Mouse (Mus musculus) right cerebral cortex, postnatal 14 days (tissue): Measurements from ENCODE around the gene Mast3.
A peak's percentile ranks its signal among the peaks of the same experiment; 100 is the strongest.
"Not testable (repeated sequence)": the region's sequence is repeated elsewhere in the genome, so short reads cannot be mapped to it uniquely, and the experiment has no call there.

Source experiments
- DNase-seq: peaks from one replicate; pipeline ENCODE4 v3.0.0; 2022

Mast3 gene

GRCm38 (mm10) chr8:70833520-70833919 lies 28.7 kb upstream of the Mast3 start:
- DNase-seq = no peak

DNA sequence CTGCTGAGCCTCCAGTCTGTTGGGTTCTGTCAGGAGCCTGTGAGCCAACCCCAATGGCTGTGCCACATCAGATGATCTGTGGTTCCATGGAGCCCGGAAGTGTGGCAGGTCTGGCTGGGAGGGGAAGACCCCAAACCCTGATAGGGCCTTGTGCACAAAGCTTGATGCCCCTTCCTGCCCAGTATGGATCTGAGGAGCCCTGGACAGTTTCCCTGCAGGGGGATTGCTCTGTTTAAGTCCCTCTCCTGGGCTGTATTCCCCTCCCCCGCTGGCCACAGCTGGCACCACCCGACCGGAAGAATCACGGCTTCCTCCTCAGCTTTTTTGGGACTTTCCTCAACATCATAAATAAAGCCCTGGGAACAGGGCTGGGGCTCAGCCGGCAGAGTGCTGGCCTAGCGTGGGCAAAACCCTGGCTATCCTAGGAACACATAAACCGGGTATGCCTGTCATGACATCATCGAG lies 28.2 kb upstream of the Mast3 start:
- DNase-seq = no peak

DNA sequence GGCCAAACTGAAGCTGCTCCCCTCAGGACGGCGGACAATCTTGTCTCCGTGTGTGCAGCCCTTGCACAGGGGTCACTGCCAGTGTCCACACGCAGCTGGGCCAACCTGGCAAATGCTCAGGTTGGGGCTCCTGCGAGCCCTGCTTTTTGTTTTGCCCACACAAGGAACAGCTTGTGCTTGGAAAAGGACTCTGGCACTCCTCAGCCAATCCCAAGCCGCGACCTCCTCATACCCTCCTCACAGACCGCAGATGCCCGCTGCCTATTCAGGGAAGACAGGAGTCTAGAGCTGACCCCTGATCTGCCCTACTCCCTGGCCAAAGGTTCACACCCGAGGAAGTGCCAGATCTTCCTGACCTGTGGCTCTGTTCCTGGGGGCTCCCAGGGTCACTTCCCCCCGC lies 27.5 kb upstream of the Mast3 start:
- no peak for DNase-seq

DNA sequence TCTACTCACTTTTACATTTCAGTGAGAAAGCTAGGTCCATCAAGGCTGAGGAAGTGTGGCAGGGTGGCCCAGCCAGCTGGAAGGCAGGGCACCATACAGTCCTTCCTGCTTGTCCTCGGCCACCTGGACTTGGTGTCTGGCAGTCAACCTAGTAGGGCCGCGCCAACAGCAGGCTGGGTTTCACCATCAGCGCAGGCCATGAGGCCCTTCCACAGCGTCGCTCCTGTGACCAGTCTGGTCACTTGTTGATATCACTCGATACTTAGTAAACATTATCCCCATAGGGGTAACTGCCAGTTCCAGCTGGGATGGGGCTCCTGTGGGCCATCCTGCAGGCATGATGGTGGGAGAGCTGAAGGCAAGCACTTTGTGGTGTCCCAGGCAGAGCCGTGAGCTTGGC lies 26.7 kb upstream of the Mast3 start:
- no peak for DNase-seq

GRCm38 (mm10) chr8:70827796-70828195 lies 22.9 kb upstream of the Mast3 start:
- DNase-seq = no peak

- no peak for DNase-seq
Observed at GRCm38 (mm10) chr8:70827010-70827409, 22.2 kb upstream of the Mast3 start.

DNA sequence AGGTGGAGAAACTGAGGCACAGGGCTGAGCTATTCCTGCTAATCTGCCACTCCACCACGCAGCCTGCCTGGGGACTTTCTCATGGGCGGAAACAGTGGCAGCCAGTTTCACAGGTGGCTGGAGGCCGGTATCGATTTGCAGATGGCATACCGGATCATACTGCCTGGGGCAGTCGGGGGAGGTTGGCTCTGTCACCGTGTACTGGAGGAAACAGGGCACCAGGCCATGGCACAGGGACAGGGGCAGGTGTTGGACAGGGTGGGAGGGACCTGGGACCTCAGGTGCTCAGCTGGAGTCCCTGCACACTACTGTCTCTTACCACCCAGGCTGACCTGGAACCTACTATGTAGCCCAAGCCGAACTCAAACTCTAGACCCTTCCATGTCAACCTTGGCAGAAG lies 21.0 kb upstream of the Mast3 start:
- DNase-seq = no peak

GRCm38 (mm10) chr8:70823802-70824201 lies 18.9 kb upstream of the Mast3 start:
- no peak for DNase-seq

DNA sequence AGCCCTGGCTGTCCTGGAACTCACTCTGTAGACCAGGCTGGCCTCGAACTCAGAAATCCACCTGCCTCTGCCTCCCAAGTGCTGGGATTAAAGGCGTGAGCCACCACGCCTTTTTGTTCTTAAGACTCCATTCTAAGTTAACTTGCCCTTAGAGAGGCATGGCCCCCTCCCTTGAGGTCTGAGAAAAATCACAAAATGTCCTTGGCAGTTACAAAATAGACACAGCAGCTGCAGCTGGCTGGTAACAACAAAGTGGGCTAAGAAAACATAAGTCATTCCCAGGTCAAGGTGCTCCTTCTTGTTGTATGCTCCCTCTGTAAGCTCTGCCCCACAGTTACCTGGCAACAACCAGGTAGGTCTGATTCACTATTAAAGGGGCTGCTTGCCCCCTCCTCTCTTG lies 17.7 kb upstream of the Mast3 start:
- DNase-seq = not testable (repeated sequence)

GRCm38 (mm10) chr8:70821992-70822391 lies 17.1 kb upstream of the Mast3 start:
- no peak for DNase-seq

DNA sequence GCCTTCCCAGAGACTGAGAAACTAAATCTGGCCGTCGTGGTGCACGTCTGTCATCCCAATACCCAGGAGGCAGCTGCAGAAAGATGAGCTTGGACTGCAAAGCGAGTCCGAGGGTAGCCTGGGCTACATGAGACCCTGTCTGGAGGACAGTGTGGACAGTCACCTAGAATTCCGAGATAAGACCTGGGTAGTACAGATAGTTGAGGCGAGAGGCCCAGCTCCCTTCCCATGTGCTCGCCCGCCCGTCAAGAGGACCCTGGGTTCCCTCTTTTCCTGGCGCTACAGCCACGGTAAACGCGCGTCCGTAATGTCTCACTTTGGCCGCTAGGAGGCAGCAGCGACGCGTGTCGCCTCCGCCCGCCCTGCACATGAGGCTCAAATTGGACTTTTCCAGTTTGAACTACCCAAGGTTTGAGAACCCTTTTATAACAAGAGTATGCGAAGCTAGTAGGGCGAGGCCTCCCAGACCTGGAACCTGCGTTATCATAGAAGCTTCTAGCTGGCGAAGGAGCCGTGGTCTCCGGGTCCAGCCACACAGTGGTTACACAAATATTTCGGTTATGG lies 16.6 kb upstream of the Mast3 start:
- no peak for DNase-seq

DNA sequence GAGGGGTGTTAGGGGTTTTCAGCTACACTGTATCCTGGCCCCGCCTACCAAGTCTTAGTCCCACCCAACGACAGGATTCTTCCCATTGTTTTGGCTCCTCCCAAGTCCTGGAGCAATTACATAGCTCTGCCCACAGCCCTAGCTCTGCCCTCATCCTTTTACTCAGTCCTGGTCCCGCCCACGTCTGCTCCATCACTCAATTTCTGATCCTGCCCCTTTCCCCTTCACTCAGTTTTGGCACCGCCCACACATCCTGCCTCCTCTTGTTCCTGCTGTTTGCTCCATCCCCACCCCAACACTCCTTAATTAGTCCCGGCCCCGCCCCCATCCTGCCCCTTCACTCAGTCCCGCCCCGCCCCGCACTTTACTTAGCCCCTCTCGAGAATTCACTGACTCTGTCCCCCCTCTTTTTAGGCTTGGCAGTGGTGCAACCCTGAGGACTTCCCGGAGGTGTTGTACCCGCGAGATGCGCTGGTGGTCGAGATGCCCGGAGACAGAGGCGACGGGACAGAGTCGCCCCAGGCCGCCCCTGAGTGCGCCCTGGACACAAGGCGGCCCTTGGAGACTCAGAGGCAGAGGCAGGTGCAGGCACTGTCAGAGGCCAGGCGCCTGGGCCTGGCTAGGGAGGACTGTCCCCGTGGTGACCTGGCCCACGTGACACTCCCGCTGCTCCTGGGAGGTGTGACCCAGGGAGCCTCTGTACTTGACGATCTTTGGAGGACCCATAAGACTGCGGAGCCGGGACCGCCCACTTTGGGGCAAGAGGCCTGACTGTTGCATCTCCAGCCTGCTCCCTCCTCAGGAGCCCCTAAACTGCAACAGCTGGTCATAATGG lies 15.5 kb upstream of the Mast3 start:
- DNase-seq = no peak

GRCm38 (mm10) chr8:70816679-70817078 lies 11.8 kb upstream of the Mast3 start:
- no peak for DNase-seq

DNA sequence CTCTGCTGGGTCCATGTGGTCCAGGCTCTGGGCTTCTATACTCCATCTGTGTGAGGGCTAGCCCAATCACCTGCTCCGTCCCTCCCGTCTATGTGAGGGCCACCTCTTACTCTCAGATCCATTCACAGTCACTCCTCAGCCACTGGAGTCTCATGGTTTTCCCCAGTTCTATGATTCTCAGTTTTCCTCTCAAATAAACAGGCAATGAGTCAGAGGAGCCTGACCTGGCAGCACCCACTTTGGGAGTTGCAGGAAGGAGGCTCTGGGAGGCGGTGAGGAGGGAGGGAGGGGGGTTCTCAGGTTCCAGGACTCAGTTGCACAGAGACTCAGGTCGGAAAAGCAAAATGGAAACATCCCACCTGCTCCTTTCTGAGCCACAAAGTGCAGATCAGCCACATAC lies 8.0 kb upstream of the Mast3 start:
- no peak for DNase-seq

DNA sequence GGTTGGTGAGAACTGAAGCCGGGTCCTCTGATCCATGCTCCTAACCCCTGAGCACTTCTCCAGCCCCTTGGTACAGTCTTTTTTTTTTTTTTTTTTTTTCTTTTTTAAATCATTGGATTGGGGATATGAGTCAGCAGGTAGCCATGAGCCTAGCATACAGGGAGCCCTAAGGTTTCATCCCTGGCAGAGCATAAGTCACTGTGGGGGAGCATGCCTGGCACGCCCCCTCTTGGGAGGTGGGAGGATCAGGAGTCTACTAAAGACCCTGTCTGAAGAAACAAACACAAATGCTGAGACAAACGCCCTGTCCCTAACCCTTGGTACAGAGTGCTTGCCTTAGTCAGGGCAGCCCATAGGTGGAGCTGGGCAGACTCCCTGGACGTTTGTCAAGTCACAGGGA lies 7.2 kb upstream of the Mast3 start:
- no peak for DNase-seq

DNA sequence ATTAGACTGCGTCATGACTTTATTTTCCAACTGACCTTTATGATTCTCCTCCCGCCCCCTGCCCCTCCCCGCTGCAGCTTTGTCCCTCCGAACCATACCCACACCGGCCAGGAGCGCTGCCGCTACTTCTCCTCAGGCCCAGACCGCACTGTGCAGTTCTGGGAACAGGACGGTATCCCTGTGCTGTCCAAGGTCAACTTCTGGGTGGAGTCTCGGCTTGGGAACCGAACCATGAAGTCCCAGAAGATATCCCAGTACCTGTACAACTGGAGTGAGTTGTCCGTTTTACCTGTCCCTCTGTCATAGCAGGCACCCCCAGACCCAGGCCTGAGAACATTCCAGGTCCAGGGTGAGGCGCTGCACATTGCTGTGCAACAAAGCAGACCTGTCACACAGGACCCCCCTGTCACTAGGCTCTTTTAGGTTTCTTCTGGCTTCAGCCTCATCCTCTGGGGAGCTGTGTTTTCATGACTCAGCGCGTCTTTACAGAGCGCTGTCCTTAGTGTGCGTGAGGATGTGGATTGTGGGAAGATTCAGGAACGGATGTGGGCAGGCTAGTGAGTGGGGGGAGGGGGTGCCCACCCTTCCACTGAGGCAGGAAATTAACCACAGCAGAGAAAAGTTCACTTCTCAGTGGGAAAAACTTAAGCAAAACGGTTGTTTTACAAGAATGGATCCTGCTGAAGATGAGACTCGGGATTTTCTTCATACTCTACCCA lies 6.3 kb upstream of the Mast3 start:
- no peak for DNase-seq

- no peak for DNase-seq
Observed at GRCm38 (mm10) chr8:70808955-70809701, 4.3 kb upstream of the Mast3 start.

DNA sequence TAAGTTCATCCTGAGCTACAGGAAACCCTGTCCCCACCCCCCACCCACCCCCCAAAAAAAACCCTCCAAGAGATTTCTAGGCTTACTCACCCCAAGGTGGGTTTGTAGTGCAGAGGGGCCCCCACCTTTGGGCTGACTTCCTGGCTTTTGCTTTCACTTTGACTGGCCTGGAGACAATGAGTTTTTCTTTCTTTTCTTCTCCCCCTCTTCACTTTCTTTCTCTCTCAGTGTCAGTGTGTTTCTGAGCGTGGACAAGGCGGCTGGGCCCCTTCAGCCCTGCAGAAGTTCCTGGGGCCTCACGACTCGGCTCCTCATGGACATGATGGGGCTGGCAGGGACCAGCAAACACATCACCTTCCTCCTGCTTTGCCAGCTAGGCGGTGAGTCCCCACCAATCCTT lies 3.4 kb upstream of the Mast3 start, which contains the start of gene Il12rb1:
Gene Il12rb1, plus strand, starts transcription at position 211 of the 400 bp plus-strand sequence.
- DNase-seq = no peak

GRCm38 (mm10) chr8:70807304-70807703 lies 2.5 kb upstream of the Mast3 start:
- no peak for DNase-seq

DNA sequence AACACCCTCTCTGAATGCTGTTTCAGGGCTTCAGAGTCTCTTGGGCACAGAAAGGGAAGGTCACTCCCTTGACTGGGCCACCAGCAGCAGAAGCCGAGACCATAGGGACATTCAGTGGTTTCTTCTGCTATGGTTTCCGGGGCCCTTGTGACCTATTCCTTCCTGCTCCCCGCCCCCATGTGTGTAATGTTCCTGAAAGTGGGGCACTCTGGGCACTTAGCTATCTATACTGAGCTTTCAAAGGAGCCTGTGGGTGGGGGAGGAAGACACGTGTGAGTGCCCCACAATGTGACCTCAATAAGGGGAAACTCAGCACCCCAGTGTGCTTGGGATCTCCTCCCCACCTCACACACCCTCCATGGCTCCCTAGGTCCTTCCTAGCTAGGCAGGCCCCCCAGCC lies 1.7 kb upstream of the Mast3 start:
- DNase-seq = no peak

- DNase-seq = peak; percentile 71
Observed at GRCm38 (mm10) chr8:70803761-70804480, 933 bp downstream of the Mast3 start.

DNA sequence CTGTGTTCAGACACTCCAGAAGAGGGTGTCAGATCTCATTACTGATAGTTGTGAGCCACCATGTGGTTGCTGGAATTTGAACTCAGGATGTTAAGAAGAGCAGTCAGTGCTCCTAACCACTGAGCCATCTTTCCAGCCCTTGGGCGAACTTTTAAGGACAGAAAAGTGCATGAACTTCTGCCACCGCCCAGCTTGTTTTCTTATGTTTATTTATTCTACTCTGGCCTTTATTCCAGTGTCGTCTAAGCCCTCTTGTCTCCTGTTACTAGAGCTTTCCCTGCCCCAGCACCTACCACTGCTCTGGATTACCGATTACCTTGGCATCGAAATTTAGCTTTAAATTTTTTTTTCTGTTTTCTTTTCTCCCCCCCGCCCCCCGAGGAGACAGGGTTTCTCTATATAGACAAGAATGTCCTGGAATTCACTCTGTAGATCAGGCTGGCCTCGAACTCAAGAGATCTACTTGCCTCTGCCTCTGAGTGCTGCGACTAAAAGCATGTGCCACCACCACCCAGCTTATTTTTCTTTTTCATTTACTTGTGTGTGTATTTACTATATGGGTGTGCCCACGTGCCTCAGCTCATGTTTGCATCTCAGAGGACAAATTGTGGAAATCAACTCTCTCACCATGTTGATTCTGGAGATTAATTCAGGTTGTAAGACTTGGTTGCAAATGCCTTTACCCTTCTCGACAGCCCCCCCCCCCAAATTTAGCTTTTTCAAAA lies 1.9 kb downstream of the Mast3 start:
- DNase-seq = no peak
